Mouse (Mus musculus) lung, postnatal 0 days (tissue): ENCODE data around the gene Olfr766-ps1.

Source experiments
- CTCF ChIP-seq: IDR thresholded peaks from 2 replicates; pipeline ENCODE4 v1.5.1; 2016; ENCODE audit warnings: antibody characterized with exemption, mild to moderate bottlenecking
- EP300 ChIP-seq: IDR thresholded peaks from 2 replicates; pipeline ENCODE4 v1.6.1; 2016; ENCODE audit warnings: antibody characterized with exemption, mild to moderate bottlenecking, control low read depth

- TF ChIP-seq CTCF (no peak), EP300 (no peak)
Observed at GRCm38 (mm10) chr10:129101231-129101630, 32.5 kb upstream of the Olfr766-ps1 start.
